Mouse (Mus musculus) C2C12 (cell line): Measurements from ENCODE around the gene Trex1.

Experiments
- CEBPB ChIP-seq: IDR thresholded peaks from one replicate; pipeline ENCODE4 v1.6.1; 2011; ENCODE audit warnings: low read depth, mild to moderate bottlenecking, control low read depth, moderate library complexity
- CTCF ChIP-seq: IDR thresholded peaks from one replicate; pipeline ENCODE4 v1.5.1; 2011; ENCODE audit not compliant: control insufficient read depth, insufficient read depth, insufficient read length
- FOSL1 ChIP-seq: IDR thresholded peaks from one replicate; pipeline ENCODE4 v1.8.0; 2011; ENCODE audit warnings: mild to moderate bottlenecking, low read length; ENCODE audit not compliant: poor library complexity, insufficient read depth, severe bottlenecking
- MAX ChIP-seq: IDR thresholded peaks from one replicate; pipeline ENCODE4 v1.6.1; 2011; ENCODE audit warnings: mild to moderate bottlenecking, control low read depth
- MYOD1 ChIP-seq: IDR thresholded peaks from one replicate; pipeline ENCODE4 v1.6.1; 2011; ENCODE audit warnings: low read depth; ENCODE audit not compliant: control insufficient read depth, insufficient read length
- MYOG ChIP-seq: IDR thresholded peaks from one replicate; pipeline ENCODE4 v1.6.1; 2011; ENCODE audit not compliant: control insufficient read depth, insufficient read length; ENCODE audit errors: extremely low read depth
- USF1 ChIP-seq: IDR thresholded peaks from one replicate; pipeline ENCODE4 v1.6.1; 2011; ENCODE audit warnings: low read depth, mild to moderate bottlenecking, control low read depth, moderate library complexity

- TF ChIP-seq MYOD1 (no peak), CTCF (no peak), MAX (no peak), CEBPB (no peak), USF1 (no peak), FOSL1 (no peak), MYOG (no peak)
Observed at GRCm38 (mm10) chr9:109049316-109049715, 10.2 kb downstream of the Trex1 start.
